Mouse (Mus musculus): ENCODE measurements at regions not wholly inside any gene's neighbourhood (a gene's known extent, or its start where the extent isn't known, plus 50 kb on each side); places are given as distances from the start of the nearest gene placed in this dataset.

DNA sequence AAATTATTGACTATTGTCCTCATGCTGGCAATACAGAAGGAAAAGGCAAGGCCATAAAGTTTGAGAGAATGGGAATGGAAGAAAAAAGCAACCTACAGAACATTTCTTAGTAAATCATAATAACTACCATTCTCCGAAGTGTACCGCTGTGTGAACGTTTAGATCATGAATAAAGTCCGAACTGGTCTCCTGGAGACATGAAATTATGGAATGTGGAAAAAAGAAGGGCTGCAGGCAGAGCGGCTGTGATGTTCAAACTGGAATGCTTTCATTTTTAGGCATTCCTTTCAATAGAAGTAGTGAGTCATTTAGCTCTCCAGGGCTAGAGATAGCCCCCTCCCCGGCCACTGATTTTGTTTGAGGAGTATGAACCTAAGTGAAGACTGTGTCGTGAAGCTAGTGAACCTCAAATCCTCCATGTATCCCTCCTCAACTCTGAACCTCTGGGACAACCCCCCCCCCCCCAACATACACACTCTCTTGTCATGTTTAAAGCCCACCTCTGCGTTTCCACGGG is 202.9 kb upstream of the Krr1 start:
- TF ChIP-seq CTCF (conservative IDR thresholded peaks at IDR 0.05 in 1 of 2, IDR thresholded peaks at IDR 0.05 in 1 of 2; ENCODE audit: low read depth in 2 of 2, low read length in 2 of 2) (no peak), ZNF384 (IDR thresholded peaks at IDR 0.05; ENCODE audit: low read depth, low read length) (no peak), POLR2A (IDR thresholded peaks at IDR 0.05; ENCODE audit: low read depth, low read length) (no peak), HCFC1 (IDR thresholded peaks at IDR 0.05; ENCODE audit: low read depth, low read length) (no peak), SIN3A (IDR thresholded peaks at IDR 0.05; ENCODE audit: low read length) (no peak), TBP (conservative IDR thresholded peaks at IDR 0.05; ENCODE audit: low read depth, low read length) (no peak), JUN (IDR thresholded peaks at IDR 0.05; ENCODE audit: insufficient read depth, low read depth, low read length) (no peak), TCF12 (IDR thresholded peaks at IDR 0.05; ENCODE audit: low read depth, low read length) (no peak), MYC (IDR thresholded peaks at IDR 0.05; ENCODE audit: low read depth, low read length) (no peak), ZC3H11A (IDR thresholded peaks at IDR 0.05; ENCODE audit: low read depth, low read length) (no peak), EP300 (IDR thresholded peaks at IDR 0.05; ENCODE audit: low read length) (no peak), GABPA (IDR thresholded peaks at IDR 0.05; ENCODE audit: insufficient replicate concordance, low read depth, low read length) (no peak)
